Mouse (Mus musculus) midbrain, embryonic 10.5 days (tissue): Measurements from ENCODE around the gene Mtx3. TPM values are rescaled to one million over a fixed set of nuclear protein-coding genes. Genes with fewer than 3 reads are reported as not detected.

Source experiments
- DNase-seq: peaks from one replicate; pipeline ENCODE4 v3.0.0-alpha.2; 2017; ENCODE audit warnings: low spot score
- H3K27ac ChIP-seq: fragments of 300-500 bp; sonication (generic); replicated peaks from 2 replicates; pipeline ENCODE4 v1.5.1; 2016; ENCODE audit warnings: mild to moderate bottlenecking
- H3K27me3 ChIP-seq: fragments of 300-500 bp; sonication (generic); 2 replicates; pipeline ENCODE4 v1.6.1; 2016; ENCODE audit warnings: low read depth, mild to moderate bottlenecking; ENCODE audit not compliant: poor library complexity, severe bottlenecking
- H3K36me3 ChIP-seq: fragments of 300-500 bp; sonication (generic); 2 replicates; pipeline ENCODE4 v1.6.1; 2016; ENCODE audit warnings: mild to moderate bottlenecking, moderate library complexity
- H3K4me1 ChIP-seq: fragments of 300-500 bp; sonication (generic); 2 replicates; pipeline ENCODE4 v1.6.1; 2016
- H3K4me3 ChIP-seq: fragments of 300-500 bp; sonication (generic); 2 replicates; pipeline ENCODE4 v1.5.1; 2016; ENCODE audit warnings: mild to moderate bottlenecking, moderate library complexity
- H3K9me3 ChIP-seq: fragments of 300-500 bp; sonication (generic); replicated peaks from 2 replicates; pipeline ENCODE4 v1.6.1; 2016; ENCODE audit warnings: mild to moderate bottlenecking
- WGBS: fragments of 180-500 bp; shearing (Covaris S2); methylation state at CpG from one replicate; pipeline ENCODE4 v1.1.7; 2016; 5-methylcytosine and 5-hydroxymethylcytosine counted together
- polyA plus RNA-seq: library from polyadenylated mRNA; unstranded; fragments of >200 nt; fragmentation: Nextera tagmentation; extraction: Ambion mirVana; gene quantifications from 2 replicates; pipeline ENCODE4 v1.2.1, GENCODE M21; 2016

The Mtx3 gene
- polyA plus RNA-seq, 1 experiment from 2014 or later: 2.6 TPM

GRCm38 (mm10) chr13:92903291-92903690 lies 58.7 kb downstream of the Mtx3 start:
- H3K27me3 ChIP-seq: no peaks in the 10 kb centered on the region
- no peak overlapping the region for H3K4me3 ChIP-seq
- no peaks in the 10 kb centered on the region for H3K9me3 ChIP-seq
- H3K36me3 ChIP-seq: no peaks in the 10 kb centered on the region
- 77% methylated on average over 4 of the region's 4 CpGs for WGBS
- H3K27ac ChIP-seq: no peak overlapping the region
- DNase-seq: no peak
- H3K4me1 ChIP-seq: no peaks in the 10 kb centered on the region

- DNase-seq: no peak
- H3K36me3 ChIP-seq: no peaks in the 10 kb centered on the region
- 89% methylated on average over 5 of the region's 5 CpGs for WGBS
- H3K27ac ChIP-seq: no peak overlapping the region
- no peaks in the 10 kb centered on the region for H3K4me1 ChIP-seq
- H3K27me3 ChIP-seq: no peaks in the 10 kb centered on the region
- H3K4me3 ChIP-seq: no peak overlapping the region
- no peaks in the 10 kb centered on the region for H3K9me3 ChIP-seq
Measured at GRCm38 (mm10) chr13:92905944-92906343, 61.4 kb downstream of the Mtx3 start.

GRCm38 (mm10) chr13:92907366-92907765 lies 62.8 kb downstream of the Mtx3 start:
- DNase-seq: no peak
- 61% methylated on average over 5 of the region's 5 CpGs for WGBS
- Histone ChIP-seq H3K27me3 (no peaks in the 10 kb centered on the region), H3K9me3 (no peaks in the 10 kb centered on the region), H3K4me3 (no peak overlapping the region), H3K4me1 (no peaks in the 10 kb centered on the region), H3K27ac (no peak overlapping the region), H3K36me3 (no peaks in the 10 kb centered on the region)

Other genes with a start within 250 kb of the Mtx3 start
- gene Serinc5, start 233.7 kb upstream of the Mtx3 start, polyA plus RNA-seq: 10.6 and 11.1 TPM in 2 replicates
- gene Thbs4, start 49.9 kb upstream of the Mtx3 start, polyA plus RNA-seq: 1.4 and 1.5 TPM in 2 replicates